Mouse (Mus musculus) adrenal gland, postnatal 25 days (tissue): ENCODE data around the gene Ttll4. TPM values are rescaled to one million over a fixed set of nuclear protein-coding genes. Genes with fewer than 3 reads are reported as not detected.
A peak's percentile ranks its signal among the peaks of the same experiment; 100 is the strongest.

Experiments
- DNase-seq: peaks from one replicate; pipeline ENCODE4 v3.0.0; 2021; ENCODE audit warnings: mixed read lengths
- total RNA-seq: library from RNA; stranded (reverse); gene quantifications from 2 replicates; pipeline ENCODE4 v1.2.3, GENCODE M21; 2021

The Ttll4 gene
- total RNA-seq, 1 experiment from 2014 or later: 26.5 TPM

- DNase-seq: no peak
These were observed 51.0 kb downstream of the Ttll4 start for GRCm38 (mm10) chr1:74712461-74713098.

GRCm38 (mm10) chr1:74713099-74713858 is 51.7 kb downstream of the Ttll4 start, which contains the start of gene Cyp27a1:
Cyp27a1 (plus strand) TSS chr1:74713574.
- peak; percentile 50 for DNase-seq

GRCm38 (mm10) chr1:74713859-74714730 is 52.5 kb downstream of the Ttll4 start:
- no peak for DNase-seq

DNA sequence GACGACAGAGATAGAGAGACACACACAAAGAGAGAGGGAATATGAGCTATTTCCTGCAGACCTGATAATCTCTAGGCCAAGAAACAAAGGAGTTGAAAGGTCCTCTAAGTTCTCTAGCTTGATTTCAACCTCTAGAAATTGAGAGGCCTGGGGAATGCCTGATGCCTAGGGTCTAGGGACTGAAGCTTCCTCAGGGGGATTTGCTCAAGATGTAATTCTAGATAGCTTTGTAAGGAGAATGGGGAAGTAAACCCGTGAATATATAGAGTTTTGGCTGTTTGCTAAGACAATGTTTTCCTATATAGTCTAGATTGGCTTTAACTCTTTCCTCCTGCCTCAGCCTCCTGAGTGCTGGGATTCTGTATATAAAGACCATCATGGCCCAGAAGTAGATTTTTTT is 53.4 kb downstream of the Ttll4 start:
- DNase-seq: no peak

DNA sequence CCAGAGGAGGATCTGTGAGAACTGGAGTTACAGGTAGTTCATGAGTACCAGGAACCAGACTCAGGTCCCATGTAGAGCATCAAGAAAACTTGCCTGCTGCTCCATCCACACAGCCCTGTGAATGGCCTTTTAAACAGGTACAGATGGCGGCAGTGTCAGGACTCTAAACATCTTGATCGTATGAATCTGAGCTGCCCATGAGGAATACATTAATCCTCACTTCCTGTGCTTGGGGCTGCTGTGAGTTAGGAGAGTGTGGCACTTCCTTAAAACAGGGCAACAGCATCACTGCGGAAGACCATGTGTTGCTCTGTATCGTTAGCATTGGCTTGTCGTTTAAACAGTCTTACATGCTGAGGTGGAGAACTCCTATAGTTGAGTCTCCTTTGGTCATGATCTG is 53.9 kb downstream of the Ttll4 start:
- DNase-seq: no peak

DNA sequence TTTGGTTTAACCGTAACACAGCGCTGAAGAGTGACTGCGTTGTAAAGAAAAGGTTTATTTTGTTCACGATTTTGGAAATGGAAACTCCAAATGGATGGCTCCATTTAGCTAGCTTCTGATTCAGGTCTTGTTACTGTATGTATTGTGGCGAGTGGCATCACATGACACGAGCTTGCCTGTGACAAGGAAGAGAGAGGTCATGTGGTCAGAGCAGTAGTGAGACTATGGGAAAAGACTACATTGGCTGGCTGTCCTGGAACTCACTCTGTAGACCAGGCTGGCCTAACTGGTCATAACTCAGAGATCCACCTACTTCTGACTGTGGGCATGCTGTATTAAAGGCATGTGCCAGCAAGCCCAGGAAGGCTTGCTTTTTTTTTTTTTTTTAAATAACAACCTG is 54.3 kb downstream of the Ttll4 start:
- DNase-seq: no peak

- no peak for DNase-seq
These were observed 56.6 kb downstream of the Ttll4 start for GRCm38 (mm10) chr1:74718113-74718512.

- no peak for DNase-seq
These were observed 57.7 kb downstream of the Ttll4 start for GRCm38 (mm10) chr1:74719281-74719680.

DNA sequence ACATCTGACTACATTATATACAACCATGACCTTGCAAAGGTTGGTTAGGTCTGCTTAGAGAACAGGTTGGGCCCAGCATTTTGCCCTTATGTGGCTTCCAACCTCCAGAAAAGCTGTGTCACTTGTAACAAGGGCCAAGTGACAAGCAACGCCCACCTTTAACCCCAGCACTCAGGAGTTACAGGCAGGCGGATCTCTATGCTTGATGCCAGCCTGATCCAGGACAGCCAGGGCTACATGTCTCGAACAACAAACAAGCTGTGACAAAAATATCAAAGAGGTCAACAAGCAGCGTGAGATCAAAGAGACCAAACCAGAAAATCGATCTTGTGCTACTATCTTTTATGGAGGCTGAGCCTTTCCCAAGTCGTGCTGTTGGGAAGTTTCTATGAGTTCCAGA is 60.1 kb downstream of the Ttll4 start:
- DNase-seq: no peak

DNA sequence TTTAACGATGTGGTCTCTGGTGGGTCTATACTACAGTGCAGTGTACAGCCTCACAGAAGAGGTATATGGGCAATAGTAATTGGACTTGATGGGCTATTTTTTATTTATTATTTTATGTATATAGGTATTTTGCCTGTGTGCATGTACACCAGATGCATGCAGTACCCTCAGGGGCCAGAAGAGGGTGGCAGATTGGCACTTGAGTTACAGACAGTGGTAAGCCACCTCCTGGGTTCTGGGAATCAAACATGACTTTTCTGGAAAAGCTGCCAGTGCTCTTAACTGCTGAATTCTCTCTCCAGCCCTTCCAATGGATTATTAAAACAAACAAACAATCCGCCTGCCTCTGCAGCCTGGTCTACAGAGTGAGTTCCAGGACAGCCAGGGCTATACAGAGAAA is 62.2 kb downstream of the Ttll4 start:
- no peak for DNase-seq

- DNase-seq: no peak
These were observed 64.6 kb downstream of the Ttll4 start for GRCm38 (mm10) chr1:74726114-74726513.

DNA sequence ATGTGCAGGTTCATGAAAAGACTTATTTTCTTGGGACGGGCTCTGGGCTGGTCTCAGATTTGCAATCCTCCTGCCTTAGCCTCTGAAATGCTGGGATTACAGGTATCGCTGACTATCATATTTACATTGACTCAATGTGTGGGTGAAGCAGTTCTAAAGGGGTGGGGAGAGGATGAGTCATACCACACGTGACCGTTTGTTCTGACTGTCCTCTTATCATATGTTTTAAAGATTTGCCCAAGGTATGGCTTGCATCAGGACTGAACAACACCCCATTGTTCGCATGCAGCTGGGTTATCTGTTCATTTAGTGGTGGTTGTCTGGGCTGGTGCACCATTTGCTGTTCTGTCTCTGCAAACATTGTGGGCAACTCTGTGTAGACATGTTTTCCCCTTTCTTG is 65.1 kb downstream of the Ttll4 start:
- DNase-seq: no peak

DNA sequence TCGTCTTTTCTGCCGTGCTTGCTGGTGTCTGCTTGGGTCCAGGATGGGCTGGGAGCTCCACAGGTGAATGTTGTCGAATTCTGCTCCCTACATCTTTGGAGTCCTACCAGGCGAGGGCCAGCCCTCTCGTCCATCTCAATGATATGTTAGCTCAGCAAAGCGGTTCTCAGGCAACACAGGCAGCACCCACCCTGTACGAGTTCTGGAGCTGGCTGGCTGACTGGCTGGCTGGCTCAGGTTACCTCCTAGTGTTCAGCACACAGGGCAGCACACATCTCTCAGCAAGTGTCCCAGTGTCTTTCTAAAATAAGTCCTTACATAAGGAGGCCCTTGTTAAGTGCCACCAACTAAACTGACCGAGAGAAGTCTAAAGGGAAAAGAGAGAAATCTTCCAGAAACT is 66.9 kb downstream of the Ttll4 start:
- no peak for DNase-seq

DNA sequence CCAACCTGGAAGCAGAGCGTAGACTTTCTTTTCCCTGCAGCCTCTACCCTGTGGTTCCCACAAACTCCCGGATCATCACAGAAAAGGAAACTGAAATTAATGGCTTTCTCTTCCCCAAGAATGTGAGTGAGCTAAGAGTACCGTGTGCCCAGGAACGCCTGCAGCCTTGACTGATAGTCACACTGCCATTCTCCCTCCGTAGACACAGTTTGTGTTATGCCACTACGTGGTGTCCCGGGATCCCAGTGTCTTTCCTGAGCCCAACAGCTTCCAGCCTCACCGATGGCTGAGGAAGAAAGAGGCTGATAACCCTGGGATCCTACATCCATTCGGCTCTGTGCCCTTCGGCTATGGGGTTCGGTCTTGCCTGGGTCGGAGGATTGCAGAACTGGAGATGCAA is 75.4 kb downstream of the Ttll4 start:
- no peak for DNase-seq

- no peak for DNase-seq
These were observed 76.0 kb downstream of the Ttll4 start for GRCm38 (mm10) chr1:74737500-74737899.

DNA sequence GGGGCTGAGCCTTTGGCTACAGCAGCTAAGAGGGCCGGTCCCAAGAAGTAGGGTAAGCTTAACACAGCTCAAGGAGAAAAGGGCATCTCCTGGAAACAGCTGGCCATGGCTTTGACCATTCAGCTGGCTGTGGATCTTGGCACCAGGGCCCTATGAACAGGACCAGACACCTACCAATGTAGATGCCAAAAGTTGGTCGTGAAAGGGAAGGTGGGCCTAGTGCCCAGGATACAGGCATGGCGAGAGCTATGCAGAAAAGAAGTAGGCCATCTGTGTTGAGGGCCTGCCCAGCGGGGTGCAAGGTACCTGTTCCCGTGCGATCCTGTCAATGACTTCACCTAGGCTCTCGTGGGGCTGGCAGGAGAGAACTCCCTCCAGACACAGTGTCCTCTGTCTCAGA is 79.3 kb downstream of the Ttll4 start:
- no peak for DNase-seq

- DNase-seq: no peak
These were observed 85.8 kb downstream of the Ttll4 start for GRCm38 (mm10) chr1:74747335-74747734.

GRCm38 (mm10) chr1:74748643-74749271 is 87.2 kb downstream of the Ttll4 start, which contains the start of gene Prkag3:
Prkag3 (minus strand) TSS chr1:74749221.
- DNase-seq: peak; percentile 66

GRCm38 (mm10) chr1:74749301-74749700 is 87.8 kb downstream of the Ttll4 start:
- peak; percentile 56 for DNase-seq

GRCm38 (mm10) chr1:74750683-74751082 is 89.1 kb downstream of the Ttll4 start:
- no peak for DNase-seq

- no peak for DNase-seq
These were observed 90.6 kb downstream of the Ttll4 start for GRCm38 (mm10) chr1:74752150-74752549.

DNA sequence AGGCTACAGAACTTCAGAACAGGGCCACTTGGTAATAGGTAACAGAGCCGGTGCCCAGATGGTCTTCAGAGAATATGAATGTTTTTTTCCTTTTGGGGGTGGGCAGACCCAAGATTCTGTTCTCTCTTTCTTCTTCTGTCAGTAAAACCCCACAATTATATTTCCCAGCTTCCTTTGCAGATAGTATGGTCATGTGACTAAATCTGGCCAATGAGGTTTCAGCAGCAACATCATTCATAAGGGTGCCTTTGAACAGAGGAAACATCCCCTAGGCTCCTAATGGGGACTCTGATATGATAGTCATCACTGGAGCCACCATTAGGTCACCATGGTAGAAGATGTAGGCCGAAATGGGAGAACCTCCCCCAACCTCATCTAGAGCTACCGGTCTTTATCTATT is 91.3 kb downstream of the Ttll4 start:
- no peak for DNase-seq
